Mouse (Mus musculus): ENCODE measurements around the gene Hoxa6.

DNA sequence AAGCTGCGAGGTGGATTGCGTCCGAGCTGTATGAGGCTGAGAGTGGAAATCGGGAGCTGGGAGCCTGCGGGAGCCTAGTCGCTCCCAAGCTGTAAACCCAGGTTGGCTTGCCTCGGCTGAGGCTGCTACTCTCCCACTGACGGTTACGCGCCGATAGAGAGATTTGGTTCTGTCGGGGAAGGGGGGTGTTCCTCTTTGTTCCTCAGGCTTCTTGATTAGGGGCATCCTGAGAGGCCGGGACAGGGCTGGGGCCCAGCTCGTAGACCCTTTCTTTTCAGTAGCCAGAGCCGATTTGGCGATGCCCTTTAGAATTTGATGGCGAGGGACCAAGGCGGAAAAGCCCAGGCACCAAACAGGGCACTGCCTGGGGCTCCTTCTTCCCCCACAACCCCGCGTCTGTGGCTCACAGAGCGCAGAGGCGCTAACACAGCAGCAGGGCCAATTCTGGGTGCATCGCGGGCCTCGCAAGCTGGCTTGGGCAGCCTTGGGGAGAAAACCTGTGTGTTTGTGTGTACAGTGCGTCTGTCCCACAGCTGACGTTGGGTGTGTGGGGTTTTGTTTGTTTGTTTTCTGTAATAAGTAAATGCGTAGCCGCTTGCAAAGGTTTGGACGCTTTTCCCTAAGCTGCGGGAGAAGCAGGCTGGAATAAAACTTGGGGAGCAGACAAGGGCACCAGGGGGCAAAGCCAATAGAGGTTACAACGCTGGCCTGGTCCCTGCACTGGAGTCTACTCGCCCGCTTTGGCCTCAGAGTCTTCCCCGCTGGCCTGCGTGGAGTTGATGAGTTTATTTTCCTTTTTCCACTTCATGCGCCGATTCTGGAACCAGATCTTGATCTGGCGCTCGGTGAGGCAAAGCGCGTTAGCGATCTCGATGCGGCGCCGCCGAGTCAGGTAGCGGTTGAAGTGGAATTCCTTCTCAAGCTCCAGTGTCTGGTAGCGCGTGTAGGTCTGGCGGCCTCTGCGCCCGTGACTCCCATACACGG is 2.6 kb downstream of the Hoxa6 start:
- TF ChIP-seq POLR2A (IDR thresholded peaks at IDR 0.05; ENCODE audit: extremely low read depth, insufficient read depth, low read length) (no peak), CTCF (IDR thresholded peaks at IDR 0.05; ENCODE audit: low read depth, low read length) (no peak)
